Mouse (Mus musculus): ENCODE results near the gene Rab33b.
A peak's percentile ranks its signal among the peaks of the same experiment; 100 is the strongest.
"Not testable (repeated sequence)": the region's sequence is repeated elsewhere in the genome, so short reads cannot be mapped to it uniquely, and the experiment has no call there.

The Rab33b gene

DNA sequence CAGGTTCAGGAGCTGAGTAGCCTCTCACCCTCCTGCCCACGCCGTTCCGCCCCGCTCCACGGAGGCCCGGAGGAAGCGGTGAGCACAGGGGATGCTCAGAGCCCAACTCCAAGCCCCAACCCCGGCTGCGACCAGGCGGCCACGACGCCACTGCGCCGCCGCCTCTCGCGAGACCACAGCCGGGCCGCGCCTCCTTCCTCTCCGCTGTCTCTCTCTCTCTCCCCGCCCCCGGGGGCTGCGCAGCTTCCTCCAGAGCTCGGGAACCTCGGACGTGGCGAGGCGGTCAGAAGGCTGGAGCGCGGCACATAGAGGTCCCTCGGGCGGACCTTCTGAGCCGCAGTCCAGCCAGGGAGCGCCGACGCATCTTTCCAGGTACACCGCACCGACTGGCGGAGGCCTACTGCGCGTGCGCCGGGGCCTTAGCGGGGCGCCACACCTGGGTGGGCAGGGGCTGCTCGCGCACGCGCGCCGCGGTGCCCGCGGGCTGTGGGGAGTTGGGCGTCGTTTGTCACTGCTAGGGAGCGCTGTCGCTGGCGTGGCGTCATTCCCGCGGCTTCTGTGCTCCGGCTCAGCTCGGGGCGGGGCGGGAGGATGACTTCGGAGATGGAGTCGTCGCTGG, at the start of gene Rab33b:
TSS of gene Rab33b (plus strand) at position 180 of the 619 bp plus-strand sequence.
- peak; percentile 95 to 96 for DNase-seq (ENCODE audit: low spot score in 2 of 2)

DNA sequence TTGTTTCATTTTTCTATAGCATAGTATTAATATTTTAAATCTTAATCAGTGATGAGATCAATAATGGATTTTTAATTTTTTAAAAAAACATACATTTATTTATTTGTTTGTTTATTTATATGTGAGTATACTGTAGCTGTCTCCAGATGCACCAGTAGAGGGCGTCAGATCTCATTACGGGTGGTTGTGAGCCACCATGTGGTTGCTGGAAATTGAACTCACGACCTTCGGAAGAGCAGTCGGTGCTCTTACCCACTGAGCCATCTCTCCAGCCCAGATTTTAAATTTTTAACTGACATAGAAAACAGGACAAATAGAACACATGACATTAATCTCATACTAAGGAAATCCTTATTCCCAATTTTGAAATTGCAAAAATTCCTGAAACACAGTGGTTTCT, 49.4 kb upstream of the Rab33b start:
- not testable (repeated sequence) for DNase-seq (ENCODE audit: low spot score in 2 of 2)

- no peak for DNase-seq (ENCODE audit: low spot score in 2 of 2)
Observed at GRCm38 (mm10) chr3:51434871-51435595, 48.7 kb upstream of the Rab33b start.

DNA sequence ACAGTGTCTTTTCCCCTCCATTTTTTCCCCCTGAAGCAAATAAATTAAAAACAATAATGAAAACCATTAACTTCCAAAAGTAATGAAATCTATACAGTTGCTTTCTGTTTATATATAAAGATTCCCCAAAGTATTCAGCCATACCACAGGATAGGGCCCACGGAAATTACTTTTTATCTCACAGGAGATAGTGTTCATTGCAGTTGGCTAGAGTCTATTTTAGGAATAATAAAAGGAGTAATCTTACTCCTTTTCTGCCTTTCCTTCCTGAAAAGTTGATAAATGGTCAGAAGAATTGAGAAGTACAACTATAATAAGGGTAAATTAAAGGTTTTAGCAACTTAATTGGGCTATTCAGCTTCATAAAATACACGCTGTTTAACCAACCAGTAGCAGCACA, 15.2 kb upstream of the Rab33b start:
- DNase-seq (ENCODE audit: low spot score in 2 of 2), result no peak

DNA sequence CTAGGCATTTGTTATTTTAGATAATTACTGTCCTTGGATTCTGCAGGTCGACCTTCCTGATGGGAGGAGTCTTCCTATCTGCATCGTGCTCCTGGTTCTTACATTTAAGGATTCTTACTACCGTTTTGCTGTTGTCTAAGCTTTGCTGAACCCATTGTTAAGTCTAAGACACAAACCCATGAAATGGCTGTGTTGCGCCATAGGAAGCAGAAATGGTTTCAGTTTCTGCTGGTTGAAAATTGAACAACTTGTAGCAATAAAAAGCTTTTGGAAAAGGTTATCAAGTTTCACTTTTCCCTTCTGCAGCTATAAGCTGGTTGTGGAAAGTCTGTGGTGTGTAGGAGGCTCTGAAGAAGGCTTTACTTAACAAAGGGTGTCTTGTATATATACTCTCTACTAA, 8.0 kb upstream of the Rab33b start:
- DNase-seq (ENCODE audit: low spot score in 2 of 2), result no peak

- DNase-seq (ENCODE audit: low spot score in 2 of 2), result no peak
Observed at GRCm38 (mm10) chr3:51479893-51480292, 3.8 kb upstream of the Rab33b start.

GRCm38 (mm10) chr3:51481059-51481458, 2.7 kb upstream of the Rab33b start:
- DNase-seq (ENCODE audit: low spot score in 2 of 2), result no peak

DNA sequence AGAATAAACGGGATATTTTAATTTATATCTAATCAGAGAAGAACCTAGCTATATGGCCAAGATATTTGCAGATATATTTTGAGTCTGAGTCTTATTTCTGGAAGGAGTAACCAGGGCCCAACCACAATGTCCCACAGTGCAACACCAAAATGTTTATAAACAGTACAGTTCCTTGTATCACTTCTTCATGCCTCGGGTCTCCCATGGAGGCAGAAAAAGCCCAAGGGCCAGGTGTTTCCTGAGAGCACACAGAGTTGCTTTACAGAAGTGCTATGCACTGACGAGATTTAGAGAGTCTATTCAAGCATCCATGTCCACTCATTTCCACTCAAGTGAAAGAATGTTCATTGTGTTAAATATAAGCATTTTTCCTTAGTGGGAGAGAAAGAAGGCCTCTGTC, 1.8 kb upstream of the Rab33b start:
- no peak for DNase-seq (ENCODE audit: low spot score in 2 of 2)

DNA sequence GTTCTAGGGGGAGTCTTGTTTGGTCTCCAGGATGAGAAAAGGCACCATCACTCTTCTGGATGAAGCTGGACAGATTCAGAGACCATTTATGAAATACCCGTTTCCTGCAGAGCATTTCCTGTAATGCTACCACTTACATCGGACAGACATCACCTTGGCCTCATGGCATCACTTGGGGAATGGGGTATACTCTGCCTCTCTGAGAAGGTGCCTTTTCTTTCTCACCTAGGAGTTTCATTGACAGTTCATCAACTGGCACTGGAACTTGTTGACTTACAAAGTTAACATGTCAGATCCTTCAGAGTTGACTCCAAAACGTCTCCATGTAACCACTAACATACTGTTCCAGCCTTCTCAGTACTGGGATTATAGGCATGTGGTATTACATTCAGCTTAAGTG, 939 bp upstream of the Rab33b start:
- no peak for DNase-seq (ENCODE audit: low spot score in 2 of 2)

DNA sequence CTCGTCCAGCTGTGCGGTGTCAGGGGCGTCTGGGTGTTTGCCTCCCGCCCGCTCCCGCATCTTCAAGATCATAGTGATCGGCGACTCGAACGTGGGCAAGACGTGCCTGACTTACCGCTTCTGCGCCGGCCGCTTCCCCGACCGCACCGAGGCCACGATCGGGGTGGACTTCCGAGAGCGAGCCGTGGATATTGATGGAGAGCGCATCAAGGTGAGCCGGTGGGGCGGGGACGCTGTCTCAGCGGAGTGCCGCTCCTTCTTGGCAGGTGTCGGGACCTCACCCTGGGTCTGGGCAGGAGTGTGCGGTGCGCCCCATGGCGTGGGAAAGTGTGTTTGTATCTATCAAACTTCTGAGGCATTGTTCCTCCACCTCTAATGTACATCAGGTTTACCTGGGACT, 650 bp downstream of the Rab33b start:
- no peak for DNase-seq (ENCODE audit: low spot score in 2 of 2)

DNA sequence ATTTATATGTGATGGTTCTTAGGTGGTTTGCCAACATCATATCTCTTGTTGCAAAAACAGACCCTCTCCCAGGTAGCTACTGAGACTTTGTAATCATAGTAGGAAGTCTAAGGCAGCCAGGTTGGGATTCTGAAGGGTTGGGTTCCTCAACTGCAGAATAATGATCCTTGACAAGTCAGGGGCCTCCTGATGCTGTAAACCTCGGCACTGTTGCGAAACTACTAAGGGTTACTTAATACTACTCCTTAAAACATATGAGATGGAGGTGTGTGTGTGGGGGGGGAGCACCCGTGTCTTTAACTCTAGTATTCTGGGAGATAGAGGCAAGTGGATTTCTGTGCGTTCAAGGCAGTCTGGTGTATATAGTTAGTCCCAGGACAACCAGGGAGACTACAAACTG, 1.6 kb downstream of the Rab33b start:
- DNase-seq (ENCODE audit: low spot score in 2 of 2), result no peak

GRCm38 (mm10) chr3:51486491-51487195, 2.9 kb downstream of the Rab33b start:
- DNase-seq (ENCODE audit: low spot score in 2 of 2), result no peak

- no peak for DNase-seq (ENCODE audit: low spot score in 2 of 2)
Observed at GRCm38 (mm10) chr3:51490088-51490753, 6.5 kb downstream of the Rab33b start.

- no peak for DNase-seq (ENCODE audit: low spot score in 2 of 2)
Observed at GRCm38 (mm10) chr3:51493272-51493838, 9.6 kb downstream of the Rab33b start.

- DNase-seq (ENCODE audit: low spot score in 2 of 2), result no peak
Observed at GRCm38 (mm10) chr3:51494466-51494865, 10.7 kb downstream of the Rab33b start.

GRCm38 (mm10) chr3:51495646-51496045, 11.9 kb downstream of the Rab33b start:
- DNase-seq (ENCODE audit: low spot score in 2 of 2), result no peak

DNA sequence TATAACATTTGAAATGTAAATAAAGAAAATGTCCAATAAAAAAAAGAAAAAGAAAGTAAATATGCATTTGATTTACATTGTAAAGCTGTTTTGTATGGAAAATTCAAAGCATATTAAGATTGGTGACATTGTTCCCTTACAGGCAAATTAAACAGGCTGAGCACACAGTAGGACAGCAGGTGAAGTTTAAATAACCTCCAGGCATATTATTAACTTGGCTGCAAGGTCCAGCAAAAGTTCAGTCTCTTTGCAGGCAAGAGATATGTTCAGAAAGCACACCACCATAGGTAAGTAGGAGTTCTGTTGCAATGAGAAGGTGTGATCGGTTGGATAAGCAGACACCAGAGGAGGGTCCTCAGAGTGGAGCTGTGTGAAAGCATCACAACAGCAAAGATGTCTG, 14.3 kb downstream of the Rab33b start:
- no peak for DNase-seq (ENCODE audit: low spot score in 2 of 2)

GRCm38 (mm10) chr3:51498659-51499058, 14.9 kb downstream of the Rab33b start:
- no peak for DNase-seq (ENCODE audit: low spot score in 2 of 2)

DNA sequence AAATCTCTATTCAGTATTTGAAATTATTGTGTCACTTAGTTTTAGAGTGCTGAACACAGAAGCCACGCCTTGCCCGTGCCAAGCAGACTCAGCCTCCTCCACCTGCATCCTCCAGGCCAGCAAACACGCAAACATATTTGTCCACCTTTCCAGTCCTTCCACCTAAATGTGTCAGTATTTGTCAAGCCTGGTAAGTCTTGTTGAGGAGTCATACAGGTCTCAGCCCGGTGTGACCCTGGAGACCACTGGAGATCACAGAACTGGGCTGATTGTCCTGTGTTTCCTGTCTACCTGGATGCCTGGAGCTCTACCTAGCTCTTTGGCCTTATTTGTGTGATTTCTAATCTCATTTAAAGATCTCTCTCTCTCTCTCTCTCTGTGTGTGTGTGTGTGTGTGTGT, 16.2 kb downstream of the Rab33b start:
- DNase-seq (ENCODE audit: low spot score in 2 of 2), result no peak

DNA sequence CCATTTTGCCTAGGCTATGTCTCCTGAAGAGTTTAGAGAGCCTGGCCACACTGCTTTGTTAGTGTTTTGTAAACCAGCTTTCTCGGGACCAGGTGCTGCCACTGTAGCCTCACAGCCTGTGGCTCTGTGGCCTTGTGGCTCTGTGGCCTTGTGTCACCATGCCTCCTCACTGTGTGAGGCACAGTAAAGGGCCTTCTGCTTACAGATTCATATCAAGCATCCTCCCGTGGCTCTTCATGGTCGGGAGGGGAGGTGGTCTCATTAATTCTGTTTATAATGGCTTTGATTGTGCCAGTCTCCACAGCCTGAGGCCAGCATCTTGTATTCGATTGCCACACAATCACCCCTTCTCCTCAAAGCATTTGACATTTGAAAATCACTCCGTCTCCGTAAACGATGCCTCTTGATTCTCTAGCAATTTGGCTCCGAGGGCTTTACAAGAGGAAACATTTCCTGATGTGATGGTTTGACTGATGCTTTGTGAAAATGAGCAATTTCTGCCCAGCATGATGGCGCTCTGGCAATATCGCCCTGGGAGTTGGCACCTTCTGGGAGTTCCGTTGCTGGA, 20.7 kb downstream of the Rab33b start:
- no peak for DNase-seq (ENCODE audit: low spot score in 2 of 2)

DNA sequence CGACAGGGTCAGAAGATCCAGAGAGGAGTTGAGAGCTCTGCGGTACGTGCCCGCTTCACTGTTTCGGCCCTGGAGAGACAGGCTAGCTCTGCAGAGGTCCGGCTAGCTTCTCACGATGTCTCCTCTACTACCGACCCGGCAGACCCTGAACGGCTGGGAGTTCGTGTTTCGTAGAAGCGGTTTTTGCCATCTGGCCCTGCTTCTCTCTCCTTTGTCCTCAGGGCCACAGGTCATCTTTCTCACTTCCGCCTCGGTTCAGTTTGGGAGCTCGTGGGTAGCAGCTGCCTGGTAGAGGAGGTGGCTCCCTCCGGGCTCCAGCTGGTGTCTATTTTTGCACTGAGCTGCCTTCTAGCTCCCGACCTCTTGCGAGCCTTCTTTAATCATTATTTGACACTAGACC, 21.7 kb downstream of the Rab33b start:
- DNase-seq (ENCODE audit: low spot score in 2 of 2), result no peak

DNA sequence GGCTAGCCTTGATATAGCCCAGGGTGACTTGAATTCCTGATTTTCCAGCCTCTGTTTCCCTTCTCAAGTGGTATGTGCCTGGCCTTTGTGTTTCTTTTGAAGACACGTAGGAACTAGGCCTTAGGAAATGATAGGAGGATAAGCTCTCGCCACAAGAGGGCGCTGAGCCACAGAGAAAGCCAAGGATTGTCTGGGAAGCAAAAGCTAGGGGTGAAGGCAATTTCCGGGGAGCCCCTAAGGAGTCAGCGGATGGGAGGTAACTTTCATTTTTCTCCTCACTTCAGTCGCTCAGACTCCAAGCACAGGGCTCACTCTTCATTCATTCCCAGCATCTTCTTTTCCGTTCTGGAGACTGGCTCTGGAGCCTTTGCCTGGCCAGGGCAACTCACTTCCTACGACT, 27.2 kb downstream of the Rab33b start:
- peak; percentile 43 to 54 for DNase-seq (ENCODE audit: low spot score in 2 of 2)

Measured in right cerebral cortex, postnatal 36 days (tissue).